Mouse (Mus musculus): ENCODE results near the gene Slc17a7. TPM values are rescaled to one million over a fixed set of nuclear protein-coding genes. Genes with fewer than 3 reads are reported as not detected.

Slc17a7 gene
- polyA plus RNA-seq (2017; shearing (Covaris generic)): not detected

DNA sequence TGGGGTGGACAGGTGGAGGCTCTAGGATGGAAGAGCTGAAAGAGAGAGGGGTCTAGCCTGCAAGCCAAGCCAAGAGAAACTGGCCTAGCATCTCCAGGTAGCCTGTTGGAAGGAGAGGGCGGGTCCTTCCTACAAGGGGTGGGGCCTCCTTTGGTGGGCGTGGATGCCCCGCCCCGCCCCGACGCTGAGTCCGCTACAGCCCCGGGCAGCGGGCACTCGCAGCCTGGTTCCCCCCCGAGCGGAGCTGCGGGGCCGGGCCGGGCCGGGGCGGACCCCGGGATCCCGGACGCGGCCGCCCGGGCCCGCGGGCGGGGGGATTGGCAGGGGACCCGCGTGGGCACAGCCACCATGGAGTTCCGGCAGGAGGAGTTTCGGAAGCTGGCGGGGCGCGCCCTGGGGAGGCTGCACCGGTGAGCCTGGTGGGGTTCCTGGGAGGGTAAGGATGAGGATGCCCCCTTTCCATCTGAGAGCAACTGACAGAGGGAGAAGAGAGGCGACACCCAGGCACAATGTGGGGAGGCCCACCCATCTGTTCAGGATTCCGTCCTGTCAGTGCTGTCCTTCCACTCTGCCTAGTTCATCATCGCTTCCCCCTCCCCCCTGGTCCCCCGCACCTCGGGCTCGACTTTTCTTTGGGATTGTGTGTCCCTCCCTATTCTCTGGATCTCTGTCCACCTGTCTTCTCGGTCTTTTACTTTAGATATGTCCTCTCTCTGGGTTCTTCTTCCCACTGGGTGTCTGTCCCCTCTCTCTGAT is at the start of gene Slc17a7:
Gene Slc17a7, plus strand, starts transcription at position 215 of the 756 bp plus-strand sequence.

DNA sequence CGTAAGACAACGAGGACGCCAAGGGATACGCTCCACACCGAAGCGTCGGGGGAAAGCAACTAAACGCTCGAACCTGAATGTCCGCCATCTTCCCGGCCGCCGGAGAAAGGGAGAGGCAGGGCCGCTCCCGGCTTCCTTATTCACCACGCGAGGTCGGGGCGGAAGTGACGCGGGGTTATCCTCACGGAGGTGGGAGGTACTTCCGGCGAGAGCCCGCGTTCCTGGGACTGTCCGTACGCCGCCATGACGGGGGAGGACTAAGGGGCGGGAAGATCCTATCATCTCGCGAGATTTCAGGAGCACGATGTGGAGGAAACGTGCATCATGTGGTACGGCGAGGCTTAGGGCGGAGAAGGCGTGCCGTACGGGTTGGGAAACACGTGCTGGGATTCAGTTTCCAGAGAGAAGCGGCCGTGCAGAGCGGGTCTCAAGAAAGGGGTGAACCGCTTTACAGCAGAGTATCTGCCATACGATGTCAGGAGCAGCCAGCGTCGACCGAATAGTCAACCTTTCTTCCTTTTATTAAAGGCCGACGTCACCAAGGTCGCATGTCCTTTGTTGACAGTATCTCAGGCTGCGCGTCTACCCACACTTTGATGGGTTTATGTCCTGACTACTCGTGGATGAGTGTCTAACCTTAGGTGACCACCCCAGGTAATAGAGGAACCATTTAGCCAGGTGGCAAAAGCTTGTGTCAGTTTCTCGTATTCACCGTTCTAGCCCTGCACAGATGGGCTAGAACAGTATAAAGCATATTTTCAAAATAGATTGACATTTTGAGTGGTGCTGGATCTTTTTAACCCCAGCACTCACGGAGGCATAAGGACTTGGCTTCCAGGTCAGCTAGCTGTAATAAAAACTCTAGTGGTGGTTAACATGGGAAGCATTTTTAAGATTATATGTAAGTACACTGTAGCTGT is 39.3 kb upstream of the Slc17a7 start, which contains the start of gene Rps11:
Gene Rps11, minus strand, starts transcription at position 216 of the 920 bp plus-strand sequence.

DNA sequence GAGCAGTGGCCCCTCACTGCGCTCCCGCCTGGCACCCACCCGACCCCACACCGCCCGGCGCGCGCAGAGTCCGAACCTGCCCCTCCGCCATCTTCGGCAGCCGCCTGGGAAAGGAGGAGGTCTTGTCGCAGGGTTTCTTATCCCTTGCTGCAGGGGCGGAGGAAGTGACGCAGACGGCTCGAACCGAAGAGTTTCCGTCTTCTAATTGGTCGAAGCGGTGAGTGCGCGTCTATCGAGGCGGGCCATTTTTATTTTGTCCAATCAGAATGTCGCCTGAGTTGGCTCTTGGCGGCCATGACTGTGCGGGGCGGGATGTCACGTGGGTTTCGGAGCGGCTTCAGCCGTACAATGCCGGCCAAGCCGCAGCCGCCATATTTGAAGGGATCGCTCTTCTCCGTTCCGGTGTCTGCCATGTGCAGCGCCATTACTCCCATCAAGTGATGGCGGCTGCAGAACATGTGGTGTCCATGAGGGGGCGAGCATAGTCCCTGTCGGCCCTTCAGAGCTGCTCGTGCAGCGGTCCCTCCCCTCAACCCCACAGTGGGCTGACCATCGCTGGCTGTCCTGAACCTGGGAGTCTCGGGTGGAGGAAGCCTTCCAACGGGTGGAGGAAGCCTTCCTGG is 35.0 kb upstream of the Slc17a7 start, which contains the start of gene Rpl13a:
Gene Rpl13a, minus strand, starts transcription at position 138 of the 623 bp plus-strand sequence.

DNA sequence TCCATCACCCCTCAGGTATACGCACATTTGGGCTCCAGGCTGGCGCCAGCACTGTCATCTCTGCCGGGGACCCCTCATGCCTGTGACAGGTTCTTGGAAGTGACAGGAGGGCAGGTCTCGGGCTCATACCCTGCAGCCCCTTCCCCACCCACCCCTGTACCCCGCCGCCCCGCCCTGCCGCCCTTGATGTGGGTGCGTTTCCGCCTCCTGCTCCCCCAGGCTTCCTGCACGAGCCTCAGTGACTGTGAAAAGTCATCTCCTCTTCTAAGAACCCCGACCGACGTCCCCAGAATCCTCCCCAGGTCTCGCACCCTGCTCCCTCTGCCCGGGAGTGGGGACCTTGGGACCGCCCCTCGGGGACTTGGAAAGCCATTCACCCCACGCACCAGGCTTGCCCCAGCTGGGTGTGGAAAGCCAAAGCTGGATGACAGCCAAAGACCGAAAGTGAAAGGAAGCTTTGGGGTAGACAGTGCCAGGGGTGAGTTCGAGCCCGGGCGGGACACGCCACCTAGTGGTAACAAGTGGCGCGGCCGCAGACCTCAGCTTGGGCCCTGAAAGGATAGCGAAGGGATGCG is 27.7 kb upstream of the Slc17a7 start, which contains the start of the genes Gm45713 and Flt3l:
Gene Gm45713, minus strand, starts transcription at position 239 of the 575 bp plus-strand sequence.
Gene Flt3l, minus strand, starts transcription at position 440 of the 575 bp plus-strand sequence.

DNA sequence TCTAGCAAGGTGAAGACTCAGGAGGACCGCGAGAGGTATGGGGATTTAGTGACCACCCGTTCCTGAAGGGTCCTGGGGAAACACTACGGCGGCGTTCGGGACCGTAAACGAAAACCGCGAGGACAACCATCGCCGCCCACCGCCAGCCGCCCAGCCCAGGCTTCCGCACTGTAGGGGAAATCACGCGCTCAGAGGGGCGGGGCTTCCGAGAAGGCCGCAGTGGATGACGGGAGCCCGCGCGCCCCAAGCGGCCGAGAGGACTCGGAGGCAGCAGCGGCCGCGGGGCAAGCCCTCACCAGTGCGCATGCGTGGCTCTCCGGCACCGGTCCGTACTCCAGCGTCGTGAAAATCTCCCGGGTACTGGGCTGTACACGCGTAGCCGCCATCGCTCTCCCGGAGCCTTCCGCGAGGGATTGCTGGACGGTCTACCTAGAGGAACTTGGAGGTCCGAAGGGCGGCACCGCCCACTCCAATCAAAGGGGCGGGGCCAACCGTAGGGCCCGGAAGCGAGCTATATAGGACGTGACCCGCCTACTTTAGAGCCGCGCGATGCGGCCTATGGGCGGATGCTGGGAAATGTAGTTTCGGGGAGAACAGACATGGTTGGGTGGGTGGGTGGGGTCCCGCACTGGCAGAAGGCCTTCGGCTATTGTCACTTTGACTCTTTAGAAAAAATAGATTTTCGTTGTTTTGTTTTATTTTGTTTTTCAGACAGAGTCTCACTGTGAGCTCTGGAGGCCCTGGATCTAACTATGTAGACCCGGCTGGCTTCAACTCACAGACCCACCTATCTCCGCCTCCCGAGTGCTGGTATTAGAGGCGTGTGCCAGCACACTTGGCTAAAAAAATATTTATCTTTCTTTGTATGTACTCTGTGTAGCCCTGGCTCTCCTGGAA is 9.4 kb upstream of the Slc17a7 start, which contains the start of the genes Pih1d1 and Aldh16a1:
Gene Pih1d1, plus strand, starts transcription at position 208 of the 897 bp plus-strand sequence.
Gene Aldh16a1, minus strand, starts transcription at position 489 of the 897 bp plus-strand sequence.

DNA sequence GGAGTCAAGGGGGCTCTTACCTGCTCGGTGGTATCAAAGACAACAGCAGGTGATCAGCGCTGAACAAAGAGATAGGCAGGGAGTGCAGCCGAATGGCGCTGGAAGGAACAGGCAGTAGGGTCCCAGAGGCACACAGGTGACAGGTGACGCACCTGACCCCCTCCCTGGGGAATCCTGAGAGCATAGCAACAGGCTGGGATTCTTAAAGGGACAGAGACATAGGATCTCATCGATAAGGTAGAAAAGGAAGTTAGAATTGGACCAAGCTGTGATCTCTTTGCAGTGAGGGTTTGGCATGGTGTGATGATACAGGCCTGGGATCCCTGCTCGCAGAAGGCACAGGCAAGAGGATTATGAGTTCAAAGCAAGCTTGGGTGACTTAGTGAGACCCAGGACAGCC is 15.7 kb downstream of the Slc17a7 start, which contains the start of gene Gfy:
Gene Gfy, minus strand, starts transcription at position 101 of the 400 bp plus-strand sequence.

DNA sequence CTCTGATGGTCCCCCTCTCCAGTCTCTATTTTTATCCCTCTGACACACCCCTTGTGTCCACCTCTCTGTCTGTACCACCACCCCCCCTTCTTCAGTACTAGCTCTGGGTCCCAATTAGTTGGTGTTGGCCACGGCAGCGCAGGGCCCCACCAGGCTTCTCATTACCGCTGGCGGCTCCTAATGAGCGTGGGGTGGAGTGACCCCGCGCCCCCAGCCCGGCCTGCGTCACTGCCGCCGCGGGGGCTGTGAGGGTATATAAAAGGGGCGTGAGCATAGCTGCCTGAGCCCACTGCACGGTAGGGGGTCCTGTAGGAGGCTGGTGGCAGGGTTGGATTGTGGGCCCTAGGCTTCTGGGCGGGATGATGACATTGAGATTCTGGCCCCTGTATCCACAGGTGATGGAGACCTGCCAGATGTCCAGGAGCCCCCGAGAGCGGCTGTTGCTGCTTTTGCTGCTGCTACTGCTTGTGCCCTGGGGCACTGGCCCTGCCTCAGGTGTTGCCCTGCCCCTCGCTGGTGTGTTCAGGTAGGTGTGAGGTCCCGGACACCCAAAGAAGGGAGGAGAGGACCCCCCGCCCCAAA is 17.2 kb downstream of the Slc17a7 start, which contains the start of gene Pth2:
Gene Pth2, plus strand, starts transcription at position 100 of the 582 bp plus-strand sequence.

DNA sequence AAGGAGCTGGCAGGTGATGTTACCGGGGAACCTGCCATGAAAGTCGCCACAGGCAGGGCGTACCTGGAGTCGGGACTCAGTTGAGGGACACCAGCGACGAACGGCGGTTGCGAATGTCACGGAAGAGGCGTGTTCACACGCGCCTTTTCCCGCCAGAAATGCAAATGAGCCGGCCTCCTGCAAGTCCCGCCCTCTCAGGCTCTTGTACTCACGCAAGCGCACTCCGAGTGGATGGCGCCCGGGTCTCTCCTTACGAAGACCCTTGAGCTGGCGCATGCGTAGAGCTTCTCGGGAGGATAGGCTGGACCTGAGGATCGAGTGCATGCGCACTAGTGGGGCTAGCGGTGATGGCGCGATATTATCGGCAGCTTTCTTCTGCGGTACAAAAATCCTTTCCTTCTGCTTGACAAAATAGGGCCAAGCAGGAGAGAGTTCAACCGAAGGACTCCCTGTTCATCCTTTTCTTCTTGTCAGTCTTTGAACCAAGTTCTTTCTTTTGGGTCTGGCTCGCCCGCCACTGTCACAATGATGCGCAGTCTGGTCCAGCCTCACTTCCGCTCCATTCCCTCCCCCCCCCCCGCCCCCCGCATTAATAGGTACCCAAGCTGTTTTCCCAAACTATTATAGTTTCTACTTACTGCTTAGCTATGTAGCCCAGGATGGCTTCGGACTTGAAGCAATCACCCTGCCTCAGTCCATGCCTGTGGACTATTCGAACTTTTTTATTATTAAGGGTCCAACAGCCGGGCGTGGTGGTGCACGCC is 40.8 kb downstream of the Slc17a7 start, which contains the start of gene Ccdc155:
Gene Ccdc155, minus strand, starts transcription at position 513 of the 764 bp plus-strand sequence.

DNA sequence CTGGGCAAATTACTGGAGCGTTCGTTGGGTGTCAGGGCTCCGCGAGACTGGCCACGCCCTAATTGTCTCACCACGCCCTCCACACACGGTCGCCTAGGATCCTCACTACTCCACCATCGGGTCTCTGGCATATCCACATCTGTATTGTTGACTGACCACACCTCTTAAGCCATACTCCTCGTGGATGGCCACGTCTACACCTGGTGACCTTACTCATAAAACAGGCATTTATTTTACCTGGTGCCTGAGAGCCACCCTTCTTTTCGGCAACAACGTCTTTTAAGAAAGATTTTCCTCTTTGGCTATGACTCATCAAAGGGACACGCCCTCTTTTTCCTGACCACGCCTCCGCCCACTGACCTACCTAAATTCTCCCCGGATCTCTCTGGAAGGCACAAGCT is 48.1 kb downstream of the Slc17a7 start, which contains the start of gene Dkkl1:
Gene Dkkl1, minus strand, starts transcription at position 297 of the 401 bp plus-strand sequence.

DNA sequence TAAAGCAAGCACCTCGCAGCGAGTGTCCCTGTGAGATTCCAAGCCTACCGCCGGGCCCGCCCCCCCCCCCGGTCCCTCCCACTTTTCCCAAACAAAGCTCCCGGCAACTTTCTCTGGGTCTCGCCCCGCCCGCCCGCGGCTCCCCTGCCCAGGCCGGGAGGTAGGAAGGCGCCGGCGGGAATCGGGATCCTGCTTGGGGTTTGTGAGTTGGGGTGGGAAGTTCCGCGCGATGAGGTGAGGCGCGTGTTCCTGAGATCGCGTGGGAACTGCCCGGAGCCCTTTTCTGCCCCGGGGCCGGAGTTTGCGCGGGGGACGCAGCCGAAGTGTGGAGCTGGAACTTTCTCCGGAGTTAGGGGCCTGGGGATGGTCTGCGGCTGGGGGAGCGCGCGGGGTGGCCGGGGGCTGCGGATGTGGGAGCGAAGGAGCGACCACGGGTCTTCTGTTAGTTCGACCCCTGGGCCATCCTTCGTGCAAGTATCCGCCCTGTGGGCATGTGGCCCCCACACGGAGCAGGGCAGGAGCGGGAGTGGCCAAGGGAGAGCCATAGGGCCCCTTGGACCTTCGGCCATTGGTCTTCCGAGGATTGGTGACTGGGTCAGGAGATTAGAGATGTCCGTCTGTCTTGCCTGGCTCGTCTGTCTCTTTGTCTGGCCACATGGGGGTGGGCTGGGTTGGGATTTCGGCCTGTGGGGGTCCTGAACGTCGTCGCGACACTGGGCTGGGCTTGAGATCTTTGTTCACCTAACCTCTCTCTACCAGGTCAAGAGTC is 52.1 kb downstream of the Slc17a7 start, which contains the start of gene Tead2:
Gene Tead2, plus strand, starts transcription at position 81 of the 769 bp plus-strand sequence.

Other genes with a start within 250 kb of the Slc17a7 start
- 33.7 TPM for gene Ap2a1, start 234.5 kb upstream of the Slc17a7 start, polyA plus RNA-seq (2017; shearing (Covaris generic))
- gene Tsks, start 220.7 kb upstream of the Slc17a7 start, polyA plus RNA-seq (2017; shearing (Covaris generic)): not detected
- 0.42 TPM for gene Cpt1c, start 189.1 kb upstream of the Slc17a7 start, polyA plus RNA-seq (2017; shearing (Covaris generic))
- gene Prmt1, start 177.4 kb upstream of the Slc17a7 start, polyA plus RNA-seq (2017; shearing (Covaris generic)): 182 TPM
- 257 TPM for gene Irf3, start 166.3 kb upstream of the Slc17a7 start, polyA plus RNA-seq (2017; shearing (Covaris generic))
- gene Bcl2l12, start 165.2 kb upstream of the Slc17a7 start, polyA plus RNA-seq (2017; shearing (Covaris generic)): 32.8 TPM
- 30.0 TPM for gene Scaf1, start 147.6 kb upstream of the Slc17a7 start, polyA plus RNA-seq (2017; shearing (Covaris generic))
- gene Rras, start 146.0 kb upstream of the Slc17a7 start, polyA plus RNA-seq (2017; shearing (Covaris generic)): 8.7 TPM
- 4.7 TPM for gene Prr12, start 111.1 kb upstream of the Slc17a7 start, polyA plus RNA-seq (2017; shearing (Covaris generic))
- gene Nosip, start 101.5 kb upstream of the Slc17a7 start, polyA plus RNA-seq (2017; shearing (Covaris generic)): 126 TPM
- 3.9 TPM for gene Prrg2, start 101.3 kb upstream of the Slc17a7 start, polyA plus RNA-seq (2017; shearing (Covaris generic))
- 124 TPM for gene Rcn3, start 71.7 kb upstream of the Slc17a7 start, polyA plus RNA-seq (2017; shearing (Covaris generic))
- gene Fcgrt, start 60.1 kb upstream of the Slc17a7 start, polyA plus RNA-seq (2017; shearing (Covaris generic)): 6.3 TPM
- 3,104 TPM for gene Rps11, start 39.5 kb upstream of the Slc17a7 start, polyA plus RNA-seq (2017; shearing (Covaris generic))
- gene Rpl13a, start 35.2 kb upstream of the Slc17a7 start, polyA plus RNA-seq (2017; shearing (Covaris generic)): 2,649 TPM
- not detected for gene Gm45713, start 27.7 kb upstream of the Slc17a7 start, polyA plus RNA-seq (2017; shearing (Covaris generic))
- 220 TPM for gene Flt3l, start 27.5 kb upstream of the Slc17a7 start, polyA plus RNA-seq (2017; shearing (Covaris generic))
- 55.1 TPM for gene Pih1d1, start 9.6 kb upstream of the Slc17a7 start, polyA plus RNA-seq (2017; shearing (Covaris generic))
- gene Aldh16a1, start 9.4 kb upstream of the Slc17a7 start, polyA plus RNA-seq (2017; shearing (Covaris generic)): 64.8 TPM
- gene Gfy, start 15.6 kb downstream of the Slc17a7 start, polyA plus RNA-seq (2017; shearing (Covaris generic)): not detected
- gene Pth2, start 17.0 kb downstream of the Slc17a7 start, polyA plus RNA-seq (2017; shearing (Covaris generic)): not detected
- 0.12 TPM for gene Ccdc155, start 40.9 kb downstream of the Slc17a7 start, polyA plus RNA-seq (2017; shearing (Covaris generic))
- gene Dkkl1, start 48.2 kb downstream of the Slc17a7 start, polyA plus RNA-seq (2017; shearing (Covaris generic)): 16.3 TPM
- gene Tead2, start 51.8 kb downstream of the Slc17a7 start, polyA plus RNA-seq (2017; shearing (Covaris generic)): 3.0 TPM
- 641 TPM for gene Cd37, start 75.2 kb downstream of the Slc17a7 start, polyA plus RNA-seq (2017; shearing (Covaris generic))
- gene Slc6a16, start 77.1 kb downstream of the Slc17a7 start, polyA plus RNA-seq (2017; shearing (Covaris generic)): not detected
- not detected for gene Slc6a21, start 113.6 kb downstream of the Slc17a7 start, polyA plus RNA-seq (2017; shearing (Covaris generic))
- 11.7 TPM for gene Trpm4, start 169.8 kb downstream of the Slc17a7 start, polyA plus RNA-seq (2017; shearing (Covaris generic))
- not detected for gene Hrc, start 171.3 kb downstream of the Slc17a7 start, polyA plus RNA-seq (2017; shearing (Covaris generic))
- 0.12 TPM for gene Ppfia3, start 203.1 kb downstream of the Slc17a7 start, polyA plus RNA-seq (2017; shearing (Covaris generic))
- gene Lin7b, start 206.6 kb downstream of the Slc17a7 start, polyA plus RNA-seq (2017; shearing (Covaris generic)): 0.89 TPM
- gene Snrnp70, start 231.8 kb downstream of the Slc17a7 start, polyA plus RNA-seq (2017; shearing (Covaris generic)): 263 TPM
- not detected for gene Kcna7, start 241.7 kb downstream of the Slc17a7 start, polyA plus RNA-seq (2017; shearing (Covaris generic))
- 0.92 TPM for gene Ntf5, start 249.7 kb downstream of the Slc17a7 start, polyA plus RNA-seq (2017; shearing (Covaris generic))